Mouse (Mus musculus): ENCODE data around the gene Cst6.

The Cst6 gene

GRCm38 (mm10) chr19:5348526-5349501 lies 560 bp downstream of the Cst6 start:
- peak in 1 of 2 experiments; percentile 19 for DNase-seq (ENCODE audit: low spot score in 2 of 2)

- no peak for DNase-seq (ENCODE audit: low spot score in 2 of 2)
Measured at GRCm38 (mm10) chr19:5348064-5348463, 1.3 kb downstream of the Cst6 start.

GRCm38 (mm10) chr19:5345297-5346131 lies 3.9 kb downstream of the Cst6 start:
- DNase-seq (ENCODE audit: low spot score in 2 of 2) = no peak

- no peak for DNase-seq (ENCODE audit: low spot score in 2 of 2)
Measured at GRCm38 (mm10) chr19:5341360-5341759, 8.0 kb downstream of the Cst6 start.

GRCm38 (mm10) chr19:5337975-5338374 lies 11.4 kb downstream of the Cst6 start:
- DNase-seq (ENCODE audit: low spot score in 2 of 2) = peak; percentile 25 to 50

- DNase-seq (ENCODE audit: low spot score in 2 of 2) = no peak
Measured at GRCm38 (mm10) chr19:5335441-5335840, 13.9 kb downstream of the Cst6 start, which contains the start of gene Catsper1. Gene Catsper1, plus strand, starts transcription at chr19:5335741.

GRCm38 (mm10) chr19:5334741-5335140 lies 14.6 kb downstream of the Cst6 start:
- DNase-seq (ENCODE audit: low spot score in 2 of 2) = no peak

- no peak for DNase-seq (ENCODE audit: low spot score in 2 of 2)
Measured at GRCm38 (mm10) chr19:5327970-5328369, 21.4 kb downstream of the Cst6 start.

- DNase-seq (ENCODE audit: low spot score in 2 of 2) = no peak
Measured at GRCm38 (mm10) chr19:5323801-5324200, 25.6 kb downstream of the Cst6 start.

- DNase-seq (ENCODE audit: low spot score in 2 of 2) = no peak
Measured at GRCm38 (mm10) chr19:5313189-5313588, 36.2 kb downstream of the Cst6 start.

GRCm38 (mm10) chr19:5309025-5309424 lies 40.3 kb downstream of the Cst6 start:
- no peak for DNase-seq (ENCODE audit: low spot score in 2 of 2)

GRCm38 (mm10) chr19:5306968-5307734 lies 42.2 kb downstream of the Cst6 start:
- DNase-seq (ENCODE audit: low spot score in 2 of 2) = no peak

GRCm38 (mm10) chr19:5306279-5306678 lies 43.1 kb downstream of the Cst6 start:
- DNase-seq (ENCODE audit: low spot score in 2 of 2) = no peak

GRCm38 (mm10) chr19:5302455-5302854 lies 46.9 kb downstream of the Cst6 start:
- DNase-seq (ENCODE audit: low spot score in 2 of 2) = peak in 1 of 2 experiments; percentile 38

GRCm38 (mm10) chr19:5300588-5300987 lies 48.8 kb downstream of the Cst6 start:
- DNase-seq (ENCODE audit: low spot score in 2 of 2) = no peak

GRCm38 (mm10) chr19:5297903-5298800 lies 51.2 kb downstream of the Cst6 start, which contains the start of gene Gal3st3:
Gene Gal3st3, plus strand, starts transcription at chr19:5298331.
- DNase-seq (ENCODE audit: low spot score in 2 of 2) = peak in 1 of 2 experiments; percentile 52

- DNase-seq (ENCODE audit: low spot score in 2 of 2) = peak in 1 of 2 experiments; percentile 53
Measured at GRCm38 (mm10) chr19:5296630-5297029, 52.7 kb downstream of the Cst6 start.

- DNase-seq (ENCODE audit: low spot score in 2 of 2) = no peak
Measured at GRCm38 (mm10) chr19:5295736-5296075, 53.7 kb downstream of the Cst6 start.

GRCm38 (mm10) chr19:5294972-5295735 lies 54.2 kb downstream of the Cst6 start, which contains the start of gene Sf3b2:
Gene Sf3b2, minus strand, starts transcription at chr19:5295455.
- peak; percentile 98 for DNase-seq (ENCODE audit: low spot score in 2 of 2)
